In the genomic region with DNA sequence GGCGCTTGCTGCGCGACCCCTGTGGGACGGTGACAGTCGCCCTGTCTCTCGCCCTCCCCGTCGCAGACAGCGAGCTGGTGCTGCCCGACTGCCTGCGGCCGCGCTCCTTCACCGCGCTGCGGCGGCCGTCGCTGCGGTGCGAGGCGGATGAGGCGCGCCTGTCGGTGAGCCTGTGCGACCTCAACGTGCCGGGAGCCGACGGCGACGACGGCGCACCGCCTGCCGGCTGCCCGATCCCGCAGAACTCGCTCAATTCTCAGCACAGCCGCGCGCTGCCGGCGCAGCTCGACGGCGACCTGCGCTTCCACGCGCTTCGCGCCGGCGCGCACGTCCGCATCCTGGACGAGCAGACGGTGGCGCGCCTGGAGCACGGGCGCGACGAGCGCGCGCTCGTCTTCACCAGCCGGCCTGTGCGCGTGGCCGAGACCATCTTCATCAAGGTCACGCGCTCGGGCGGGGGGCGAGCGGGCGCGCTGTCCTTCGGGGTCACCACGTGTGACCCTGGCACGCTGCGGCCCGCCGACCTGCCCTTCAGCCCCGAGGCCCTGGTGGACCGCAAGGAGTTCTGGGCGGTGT, we compare ENCODE assay signal across 8 mouse cellular contexts.
DNase-seq lines count a peak whose midpoint lies in the region; ATAC-seq lines count a peak whose summit lies in the region.

No protein-coding gene starts in this region.

- H3K9ac ChIP-seq in liver, embryonic 12.5 days = no peak overlapping the region; the same call in 1 of the 2 replicates
- peak overlapping the region; percentile 63 for H3K9ac ChIP-seq in stomach, embryonic 16.5 days (ENCODE audit: low read length)

- H3K4me3 ChIP-seq in liver, embryonic 12.5 days = peak overlapping the region; percentile 39
- peak overlapping the region; percentile 42 for H3K4me3 ChIP-seq in stomach, embryonic 16.5 days (replicated peaks; ENCODE audit: low read length)

- ATAC-seq in frontal cortex, adult (ENCODE audit: low TSS enrichment) = peak; percentile 38
- no peak for ATAC-seq in liver, embryonic 12.5 days
- ATAC-seq in stomach, embryonic 16.5 days (ENCODE audit: insufficient read depth, low FRiP score) = peak; percentile 42; the same call in 1 of the 2 replicates

- DNase-seq in frontal cortex, postnatal 36 days (ENCODE audit: low spot score in 2 of 2) = no peak
- peak; percentile 11 for DNase-seq in thymus, postnatal 14 days
- no peak for DNase-seq in thymus, adult 18-20 months
- DNase-seq in left cerebral cortex, postnatal 25 days (ENCODE audit: low spot score in 2 of 2) = no peak
- no peak for DNase-seq in adrenal gland, adult 18-20 months (ENCODE audit: low spot score in 2 of 2)

- H3K9me3 ChIP-seq in liver, embryonic 12.5 days (replicated peaks) = no peaks in the 10 kb centered on the region
- no peaks in the 10 kb centered on the region for H3K9me3 ChIP-seq in stomach, embryonic 16.5 days (replicated peaks; ENCODE audit: control insufficient read depth, low read length)

- H3K36me3 ChIP-seq in liver, embryonic 12.5 days = no peaks in the 10 kb centered on the region
- H3K36me3 ChIP-seq in stomach, embryonic 16.5 days (ENCODE audit: control insufficient read depth, insufficient read depth, low read length) = no peaks in the 10 kb centered on the region

- H3K27me3 ChIP-seq in liver, embryonic 12.5 days (replicated peaks) = peaks cover 61% of the 10 kb centered on the region
- peaks cover 30% of the 10 kb centered on the region for H3K27me3 ChIP-seq in stomach, embryonic 16.5 days (ENCODE audit: control insufficient read depth, insufficient read depth, low read length)

- peak overlapping the region; percentile 53 for H3K4me2 ChIP-seq in liver, embryonic 12.5 days
- H3K4me2 ChIP-seq in stomach, embryonic 16.5 days (ENCODE audit: low read depth, low read length) = peak overlapping the region; percentile 57

- no peak overlapping the region for H3K27ac ChIP-seq in liver, embryonic 12.5 days
- no peak overlapping the region for H3K27ac ChIP-seq in stomach, embryonic 16.5 days (ENCODE audit: low read length)

- H3K4me1 ChIP-seq in liver, embryonic 12.5 days = peaks cover 7% of the 10 kb centered on the region; the same call in 1 of the 2 replicates
- H3K4me1 ChIP-seq in stomach, embryonic 16.5 days (ENCODE audit: control insufficient read depth, insufficient read depth, low read length) = peaks cover 16% of the 10 kb centered on the region

- WGBS in liver, embryonic 12.5 days (ENCODE audit: insufficient replicate concordance) = 6% methylated on average over 89 of the region's 90 CpGs
- 4% methylated on average over 90 of the region's 90 CpGs for WGBS in stomach, embryonic 16.5 days

- intact Hi-C loops in left cerebral cortex, postnatal 25 days (cut with DNase I) = no loop called here
